Mouse (Mus musculus) hindbrain, postnatal 0 days (tissue): Measurements from ENCODE around the gene Eci2. TPM values are rescaled to one million over a fixed set of nuclear protein-coding genes. Genes with fewer than 3 reads are reported as not detected.

Experiments
- ATAC-seq: fragments of 200-750 bp; cut with Nextera tagmentation; 2 replicates; pipeline ENCODE4 v1.8.0; 2017; ENCODE audit warnings: mild to moderate bottlenecking, moderate TSS enrichment, moderate library complexity
- DNase-seq: peaks from one replicate; pipeline ENCODE4 v3.0.0-alpha.2; 2015; ENCODE audit warnings: low spot score
- H3K27ac ChIP-seq: fragments of 300-500 bp; sonication (generic); 2 replicates; pipeline ENCODE4 v1.5.1; 2014; ENCODE audit warnings: mild to moderate bottlenecking
- H3K27me3 ChIP-seq: fragments of 300-500 bp; sonication (generic); 2 replicates; pipeline ENCODE4 v1.6.1; 2014; ENCODE audit warnings: low read length, mixed read lengths; ENCODE audit not compliant: insufficient read depth
- H3K36me3 ChIP-seq: fragments of 300-500 bp; sonication (generic); 2 replicates; pipeline ENCODE4 v1.6.1; 2014; ENCODE audit warnings: low read length, mixed read lengths; ENCODE audit not compliant: insufficient read depth
- H3K4me1 ChIP-seq: fragments of 300-500 bp; sonication (generic); 2 replicates; pipeline ENCODE4 v1.6.1; 2014; ENCODE audit warnings: antibody characterized with exemption, low read length, mixed read lengths; ENCODE audit not compliant: insufficient read depth
- H3K4me2 ChIP-seq: fragments of 300-500 bp; sonication (generic); 2 replicates; pipeline ENCODE4 v1.6.1; 2014; ENCODE audit warnings: low read depth, mild to moderate bottlenecking, low read length, moderate library complexity, mixed read lengths
- H3K4me3 ChIP-seq: fragments of 300-500 bp; sonication (generic); 2 replicates; pipeline ENCODE4 v1.5.1; 2014; ENCODE audit warnings: low read length
- H3K9ac ChIP-seq: fragments of 300-500 bp; sonication (generic); replicated peaks from 2 replicates; pipeline ENCODE4 v1.6.1; 2014; ENCODE audit warnings: mild to moderate bottlenecking, low read length, moderate library complexity, mixed read lengths
- H3K9me3 ChIP-seq: fragments of 300-500 bp; sonication (generic); 2 replicates; pipeline ENCODE4 v1.6.1; 2016; ENCODE audit warnings: low read length, mixed read lengths
- CTCF ChIP-seq: IDR thresholded peaks from 2 replicates; pipeline ENCODE4 v1.5.1; 2016; ENCODE audit warnings: antibody characterized with exemption, control low read depth, low read depth
- WGBS: fragments of 180-500 bp; shearing (Covaris S2); extraction: QIAGEN DNeasy Blood & Tissue Kit; methylation state at CpG from one replicate; pipeline ENCODE4 v1.1.7; 2014; 5-methylcytosine and 5-hydroxymethylcytosine counted together
- polyA plus RNA-seq: library from polyadenylated mRNA; unstranded; fragments of >200 nt; fragmentation: Nextera tagmentation; extraction: Ambion mirVana; gene quantifications from 2 replicates; pipeline ENCODE4 v1.2.1, GENCODE M21; 2015
- total RNA-seq: library from RNA; depleted of rRNA; stranded (reverse); fragments of >200 nt; gene quantifications from 2 replicates; pipeline ENCODE4 v1.2.3, GENCODE M21; 2014; rRNA removed

Eci2 gene
- total RNA-seq: 94.0 and 95.6 TPM in 2 replicates
- 136 and 143 TPM in 2 replicates for polyA plus RNA-seq

- DNase-seq (peak; percentile 70), ATAC-seq (peak; percentile 35; the same call in 1 of the 2 replicates)
- WGBS: 1% methylated on average over 6 of the region's 6 CpGs
- Histone ChIP-seq H3K36me3 (no peaks in the 10 kb centered on the region), H3K9me3 (no peaks in the 10 kb centered on the region), H3K27me3 (no peaks in the 10 kb centered on the region), H3K4me1 (peaks cover 2% of the 10 kb centered on the region; the same call in 1 of the 2 replicates), H3K4me2 (peak within 1 kb of the TSS; percentile 46), H3K4me3 (peak within 1 kb of the TSS; percentile 19), H3K9ac (no peak within 1 kb of the TSS), H3K27ac (no peak within 1 kb of the TSS)
- peak; percentile 78 for TF ChIP-seq CTCF
Measured at GRCm38 (mm10) chr13:35026879-35027278, at the start of gene Eci2. Gene Eci2 (minus strand): TSS chr13:35027096.

- no peak for ATAC-seq
- TF ChIP-seq CTCF: no peak
- no peaks in the 10 kb centered on the region for H3K4me1 ChIP-seq
- H3K9ac ChIP-seq: no peak overlapping the region
- no peak overlapping the region for H3K4me3 ChIP-seq
- no peak for DNase-seq
- H3K9me3 ChIP-seq: no peaks in the 10 kb centered on the region
- H3K4me2 ChIP-seq: no peak overlapping the region
- H3K27ac ChIP-seq: no peak overlapping the region
- WGBS: 45% methylated on average over 1 of the region's 1 CpGs
- no peaks in the 10 kb centered on the region for H3K27me3 ChIP-seq
- no peaks in the 10 kb centered on the region for H3K36me3 ChIP-seq
Measured at GRCm38 (mm10) chr13:35074862-35075261, 48.0 kb upstream of the Eci2 start.

DNA sequence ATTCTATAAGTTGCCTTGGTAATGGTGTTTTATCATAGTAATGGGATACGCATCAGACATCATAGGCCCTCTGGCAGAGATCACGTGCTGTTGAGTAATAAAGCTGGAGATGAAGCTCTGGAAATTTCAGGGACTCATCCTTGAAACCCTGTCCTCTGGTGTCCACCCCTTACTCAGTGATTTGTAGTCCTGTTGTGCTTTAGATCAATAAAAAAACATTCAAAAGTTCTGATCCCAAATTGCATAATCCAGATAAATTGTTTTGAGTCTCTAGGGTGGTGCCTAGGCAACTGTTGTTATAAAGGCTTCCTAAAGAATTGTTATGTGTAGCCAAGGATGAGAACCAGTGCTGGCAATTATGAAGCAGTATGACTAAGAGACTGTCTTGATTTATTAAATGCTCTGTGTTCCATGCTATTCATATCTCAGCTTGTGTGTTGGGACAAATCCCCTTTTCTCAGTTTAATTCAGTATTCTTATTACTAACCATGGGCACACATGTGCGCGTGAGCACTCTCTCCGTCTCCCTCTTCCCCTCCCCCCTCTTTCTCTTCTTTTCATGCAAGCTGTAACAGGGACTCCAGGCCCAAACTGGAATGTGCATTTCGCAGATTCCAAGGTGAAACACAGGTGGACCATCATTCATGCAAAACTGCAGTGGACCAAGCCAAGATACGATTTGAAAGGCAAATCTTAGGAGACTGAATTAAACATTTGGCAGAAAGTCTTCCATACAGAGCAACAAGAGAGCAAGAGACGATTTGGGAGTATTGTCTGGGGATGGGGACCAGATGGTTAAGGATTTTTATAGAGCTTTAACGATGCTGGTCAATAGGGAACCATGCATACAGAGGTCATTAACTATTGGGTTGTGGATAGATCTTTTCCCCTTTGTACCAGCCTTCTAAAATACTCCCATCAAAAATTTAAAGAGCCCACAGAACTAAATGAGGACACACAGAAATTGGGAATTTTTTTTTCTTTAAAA, 43.9 kb upstream of the Eci2 start:
- Histone ChIP-seq H3K27me3 (no peaks in the 10 kb centered on the region), H3K4me1 (no peaks in the 10 kb centered on the region), H3K36me3 (no peaks in the 10 kb centered on the region), H3K9ac (no peak overlapping the region), H3K4me2 (no peak overlapping the region), H3K9me3 (no peaks in the 10 kb centered on the region), H3K4me3 (no peak overlapping the region), H3K27ac (no peak overlapping the region)
- TF ChIP-seq CTCF: no peak
- DNase-seq (peak; percentile 21), ATAC-seq (no peak)
- WGBS: 54% methylated on average over 9 of the region's 9 CpGs

GRCm38 (mm10) chr13:35067084-35067483, 40.2 kb upstream of the Eci2 start:
- no peaks in the 10 kb centered on the region for H3K27me3 ChIP-seq
- WGBS: 69% methylated on average over 2 of the region's 2 CpGs
- no peak overlapping the region for H3K9ac ChIP-seq
- DNase-seq: no peak
- no peaks in the 10 kb centered on the region for H3K36me3 ChIP-seq
- H3K4me3 ChIP-seq: no peak overlapping the region
- no peak overlapping the region for H3K4me2 ChIP-seq
- no peak for TF ChIP-seq CTCF
- no peaks in the 10 kb centered on the region for H3K9me3 ChIP-seq
- no peak for ATAC-seq
- no peaks in the 10 kb centered on the region for H3K4me1 ChIP-seq
- H3K27ac ChIP-seq: no peak overlapping the region

GRCm38 (mm10) chr13:35066033-35066432, 39.1 kb upstream of the Eci2 start:
- WGBS: 70% methylated on average over 2 of the region's 2 CpGs
- H3K4me2 ChIP-seq: no peak overlapping the region
- H3K27me3 ChIP-seq: no peaks in the 10 kb centered on the region
- DNase-seq: no peak
- no peak for TF ChIP-seq CTCF
- no peak for ATAC-seq
- H3K9me3 ChIP-seq: no peaks in the 10 kb centered on the region
- no peaks in the 10 kb centered on the region for H3K36me3 ChIP-seq
- no peak overlapping the region for H3K27ac ChIP-seq
- H3K9ac ChIP-seq: no peak overlapping the region
- H3K4me1 ChIP-seq: no peaks in the 10 kb centered on the region
- no peak overlapping the region for H3K4me3 ChIP-seq

DNA sequence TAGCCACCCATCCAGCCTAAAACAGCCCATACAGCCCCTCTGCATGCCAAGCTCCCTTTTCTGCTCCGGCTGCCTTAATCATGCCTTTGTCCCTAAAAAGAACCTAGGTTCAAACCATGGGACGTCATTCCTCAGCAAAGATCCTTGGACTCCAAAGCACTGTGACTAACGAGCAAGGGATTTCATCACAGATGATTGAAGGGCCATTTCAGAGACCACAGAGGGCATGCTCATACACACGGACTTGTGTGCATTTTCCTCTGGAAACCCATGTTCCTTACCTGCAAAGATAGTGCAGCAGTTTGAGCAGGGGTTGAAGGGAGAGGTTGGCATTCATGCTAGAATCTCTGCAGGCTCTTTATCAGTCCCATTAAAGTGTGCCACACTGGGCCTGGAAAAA, 37.5 kb upstream of the Eci2 start:
- H3K27ac ChIP-seq: no peak overlapping the region
- ATAC-seq: no peak
- H3K4me3 ChIP-seq: no peak overlapping the region
- no peak for TF ChIP-seq CTCF
- no peak for DNase-seq
- H3K4me2 ChIP-seq: no peak overlapping the region
- H3K27me3 ChIP-seq: no peaks in the 10 kb centered on the region
- no peaks in the 10 kb centered on the region for H3K36me3 ChIP-seq
- H3K4me1 ChIP-seq: no peaks in the 10 kb centered on the region
- 63% methylated on average over 4 of the region's 4 CpGs for WGBS
- H3K9ac ChIP-seq: no peak overlapping the region
- no peaks in the 10 kb centered on the region for H3K9me3 ChIP-seq

DNA sequence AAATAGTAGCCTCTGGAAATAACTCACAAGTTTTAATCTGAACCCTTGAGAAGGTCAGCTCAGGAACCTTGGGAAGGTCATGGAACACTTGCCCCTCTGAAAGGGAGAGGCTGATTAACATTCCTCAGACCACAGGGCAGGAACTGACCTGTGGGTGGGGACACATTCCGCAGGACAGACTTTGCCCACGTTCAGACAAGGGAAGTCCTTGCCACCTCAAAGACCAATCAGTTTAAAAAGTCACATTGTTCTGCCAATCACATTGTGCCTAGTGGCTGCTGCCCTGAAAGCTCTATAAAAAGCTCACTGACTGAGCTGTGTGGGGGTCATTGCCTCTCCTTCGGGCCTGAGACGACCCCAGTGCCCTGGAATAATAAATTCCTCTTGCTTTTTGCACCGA, 31.2 kb upstream of the Eci2 start:
- Histone ChIP-seq H3K9me3 (no peaks in the 10 kb centered on the region), H3K36me3 (no peaks in the 10 kb centered on the region), H3K27ac (no peak overlapping the region), H3K4me3 (no peak overlapping the region), H3K4me2 (no peak overlapping the region), H3K27me3 (no peaks in the 10 kb centered on the region), H3K4me1 (no peaks in the 10 kb centered on the region), H3K9ac (no peak overlapping the region)
- WGBS: 15% methylated on average over 5 of the region's 5 CpGs
- DNase-seq: no peak
- no peak for TF ChIP-seq CTCF
- ATAC-seq: no peak
